10 mouse cellular contexts compared by ENCODE assay signal in genomic region chr13:69190661-69191060, GRCm38 (mm10).
"Had no signal": no experiment of that assay in that cellular context is flagged by ENCODE, and none has a peak within 500 bp of the region (broad histone marks: within the 10 kb centered on the region; RNA-seq: fewer than 3 reads in every experiment).

No protein-coding gene starts in this region.

- DNase-seq: gastrocnemius, adult 2 months; gastrocnemius, postnatal 10 days; gastrocnemius, postnatal 25 days; heart, adult 2 months; kidney, adult 18-20 months; kidney, adult 8-10 months; kidney, postnatal 10 days; kidney, postnatal 25 days; kidney, postnatal 4 days; liver had no signal
